In genomic region chr11:98296277-98296676, GRCm38 (mm10) we compare ENCODE assay signal across 9 mouse cellular contexts. TPM values are rescaled to one million over a fixed set of nuclear protein-coding genes. Genes with fewer than 3 reads are reported as not detected.
DNase-seq lines count a peak whose midpoint lies in the region; ATAC-seq and TF ChIP-seq lines count a peak whose summit lies in the region.
"Had no signal": no experiment of that assay in that cellular context is flagged by ENCODE, and none has a peak within 500 bp of the region (broad histone marks: within the 10 kb centered on the region; RNA-seq: fewer than 3 reads in every experiment).

No protein-coding gene starts in this region.

- intact Hi-C loops in heart, adult 2 months (cut with DNase I): no loop called here

- TF ChIP-seq POLR2A in heart, adult 2 months (IDR thresholded peaks at IDR 0.05; ENCODE audit: insufficient read depth, low read depth, low read length): no peak
- TF ChIP-seq POLR2A in ES-Bruce4 (IDR thresholded peaks at IDR 0.05; ENCODE audit: insufficient read depth, low read length): no peak

- H3K4me3 ChIP-seq in heart, adult 2 months: no peak overlapping the region
- H3K4me3 ChIP-seq in heart, embryonic 11.5 days (ENCODE audit: low read depth, low read length): no peak overlapping the region
- H3K4me3 ChIP-seq in ES-Bruce4 (ENCODE audit: low read depth, low read length): no peak overlapping the region
- no peak overlapping the region for H3K4me3 ChIP-seq in midbrain, embryonic 11.5 days (ENCODE audit: low read depth, low read length)

- 33% methylated on average over 5 of the region's 5 CpGs for WGBS in heart, adult 2 months
- WGBS in heart, embryonic 11.5 days (ENCODE audit: insufficient replicate concordance): 7% methylated on average over 5 of the region's 5 CpGs
- WGBS in midbrain, embryonic 11.5 days: 5% methylated on average over 5 of the region's 5 CpGs

- no peak overlapping the region for H3K27ac ChIP-seq in heart, adult 2 months
- no peak overlapping the region for H3K27ac ChIP-seq in heart, embryonic 11.5 days (ENCODE audit: low read depth, low read length)
- H3K27ac ChIP-seq in ES-Bruce4 (ENCODE audit: insufficient read depth, low read length): no peak overlapping the region
- no peak overlapping the region for H3K27ac ChIP-seq in midbrain, embryonic 11.5 days (ENCODE audit: low read depth, low read length)

- peak in 1 of 2 experiments; percentile 10 for DNase-seq in heart, adult 2 months
- DNase-seq in embryo, embryonic 9.5 days (ENCODE audit: extremely low spot score): peak; percentile 51
- DNase-seq in kidney, postnatal 10 days: peak; percentile 61
- peak; percentile 89 for DNase-seq in midbrain, embryonic 11.5 days (ENCODE audit: low spot score, missing footprints)
- DNase-seq in urinary bladder, postnatal 14 days (ENCODE audit: low spot score): no peak
- no peak for DNase-seq in yolk sac, embryonic 10.5 days (ENCODE audit: low spot score)

- no peaks in the 10 kb centered on the region for H3K9me3 ChIP-seq in heart, embryonic 11.5 days (replicated peaks; ENCODE audit: control insufficient read depth, low read length)
- H3K9me3 ChIP-seq in ES-Bruce4 (replicated peaks; ENCODE audit: control insufficient read depth, insufficient read depth, low read length, poor library complexity, severe bottlenecking): no peaks in the 10 kb centered on the region
- H3K9me3 ChIP-seq in midbrain, embryonic 11.5 days (ENCODE audit: control insufficient read depth, low read length): no peaks in the 10 kb centered on the region

- H3K4me2 ChIP-seq in heart, embryonic 11.5 days: no peak overlapping the region
- no peak overlapping the region for H3K4me2 ChIP-seq in midbrain, embryonic 11.5 days

- TF ChIP-seq CTCF in heart, adult 2 months (IDR thresholded peaks at IDR 0.05): peak; percentile 63
- TF ChIP-seq CTCF in ES-Bruce4 (IDR thresholded peaks at IDR 0.05; ENCODE audit: low read depth, low read length): peak; percentile 33

- H3K36me3 ChIP-seq in heart, adult 2 months (ENCODE audit: control insufficient read depth, insufficient read depth, low read length): no peaks in the 10 kb centered on the region
- H3K36me3 ChIP-seq in heart, embryonic 11.5 days (ENCODE audit: control insufficient read depth, insufficient read depth, low read length): no peaks in the 10 kb centered on the region
- no peaks in the 10 kb centered on the region for H3K36me3 ChIP-seq in ES-Bruce4 (ENCODE audit: control insufficient read depth, insufficient read depth, low read length, poor library complexity, severe bottlenecking)
- no peaks in the 10 kb centered on the region for H3K36me3 ChIP-seq in midbrain, embryonic 11.5 days (ENCODE audit: control insufficient read depth, insufficient read depth, low read length)

- H3K27me3 ChIP-seq in heart, adult 2 months (ENCODE audit: control insufficient read depth, insufficient read depth, low read length): no peaks in the 10 kb centered on the region
- peaks cover 45% of the 10 kb centered on the region for H3K27me3 ChIP-seq in heart, embryonic 11.5 days (ENCODE audit: control insufficient read depth, insufficient read depth, low read length)
- no peaks in the 10 kb centered on the region for H3K27me3 ChIP-seq in ES-Bruce4 (ENCODE audit: control insufficient read depth, insufficient read depth, low read length, poor library complexity, severe bottlenecking)
- H3K27me3 ChIP-seq in midbrain, embryonic 11.5 days (ENCODE audit: control insufficient read depth, insufficient read depth, low read length): peaks cover 14% of the 10 kb centered on the region

- TF ChIP-seq EP300 in heart, adult 2 months (IDR thresholded peaks at IDR 0.05; ENCODE audit: insufficient read depth, low read depth, low read length): no peak
- TF ChIP-seq EP300 in ES-Bruce4 (IDR thresholded peaks at IDR 0.05; ENCODE audit: insufficient read depth, low read depth, low read length): no peak

- H3K79me2 ChIP-seq in heart, adult 2 months (replicated peaks; ENCODE audit: control insufficient read depth, insufficient read depth, low read length): no peaks in the 10 kb centered on the region

- no peak for ATAC-seq in heart, embryonic 11.5 days (replicated peaks; ENCODE audit: insufficient number of reproducible peaks, low FRiP score, low TSS enrichment)
- ATAC-seq in midbrain, embryonic 11.5 days (ENCODE audit: low FRiP score): no peak; the same call in 1 of the 2 replicates

- no peak overlapping the region for H3K9ac ChIP-seq in heart, adult 2 months (ENCODE audit: low read depth, low read length)
- no peak overlapping the region for H3K9ac ChIP-seq in heart, embryonic 11.5 days (ENCODE audit: low read depth, low read length)
- no peak overlapping the region for H3K9ac ChIP-seq in ES-Bruce4 (ENCODE audit: low read depth, poor library complexity, severe bottlenecking)
- H3K9ac ChIP-seq in midbrain, embryonic 11.5 days (ENCODE audit: low read length): no peak overlapping the region

- H3K4me1 ChIP-seq in heart, adult 2 months (ENCODE audit: control insufficient read depth, insufficient read depth, low read length): no peaks in the 10 kb centered on the region
- peaks cover 11% of the 10 kb centered on the region; the same call in 1 of the 2 replicates for H3K4me1 ChIP-seq in heart, embryonic 11.5 days (ENCODE audit: control insufficient read depth, insufficient read depth, low read length)
- peaks cover 2% of the 10 kb centered on the region for H3K4me1 ChIP-seq in ES-Bruce4 (ENCODE audit: control insufficient read depth, insufficient read depth, low read length)
- H3K4me1 ChIP-seq in midbrain, embryonic 11.5 days (ENCODE audit: control insufficient read depth, insufficient read depth, low read length): peaks cover 22% of the 10 kb centered on the region

RNA-seq across cellular contexts. Expression of gene Neurod2, which starts 33.2 kb away (rescaled TPM):
- total RNA-seq in heart, adult 2 months (2021): not detected
- polyA plus RNA-seq in heart, adult 2 months (2012; rRNA removed): not detected in 2 replicates
- 0.07 and 0.13 TPM in 2 replicates for polyA plus RNA-seq in heart, embryonic 11.5 days (2014; fragmentation: Nextera tagmentation; extraction: Ambion mirVana)
- not detected in 2 replicates for polyA plus RNA-seq in ES-Bruce4 (2011; ENCODE audit: insufficient read depth, insufficient read length, low read depth, missing spikeins)
- 0.15 and 0.17 TPM in 2 replicates for polyA plus RNA-seq in midbrain, embryonic 11.5 days (2014; fragmentation: Nextera tagmentation; extraction: Ambion mirVana)
- total RNA-seq: hematopoietic stem cell, adult 5-6 weeks had no signal

RNA-seq across cellular contexts. Expression of gene Ppp1r1b, which starts 51.9 kb away (rescaled TPM):
- total RNA-seq in heart, adult 2 months (2021): 1 to 10 TPM; 2.6 to 5.3 TPM
- 15.8 and 16.2 TPM in 2 replicates for polyA plus RNA-seq in heart, adult 2 months (2012; rRNA removed)
- 13.6 and 15.3 TPM in 2 replicates for polyA plus RNA-seq in heart, embryonic 11.5 days (2014; fragmentation: Nextera tagmentation; extraction: Ambion mirVana)
- polyA plus RNA-seq in ES-Bruce4 (2011; ENCODE audit: insufficient read depth, insufficient read length, low read depth, missing spikeins): 1.1 and 1.5 TPM in 2 replicates
- polyA plus RNA-seq in midbrain, embryonic 11.5 days (2014; fragmentation: Nextera tagmentation; extraction: Ambion mirVana): 0.78 and 0.91 TPM in 2 replicates

Comparison
In these comparisons a context has a peak if more than half of its experiments do, and no peak if none do; other contexts are left out.
1. DNase-seq: peak in embryo, embryonic 9.5 days (single experiment), kidney, postnatal 10 days (single experiment) and midbrain, embryonic 11.5 days (single experiment); none in urinary bladder, postnatal 14 days (single experiment) and yolk sac, embryonic 10.5 days (single experiment).